Comparison of ENCODE assay signal across 8 mouse cellular contexts in genomic region chr17:84112411-84113031, GRCm38 (mm10).
A peak's percentile ranks its signal among the peaks of the same experiment; 100 is the strongest.
DNase-seq lines count a peak whose midpoint lies in the region; ATAC-seq and TF ChIP-seq lines count a peak whose summit lies in the region.

No protein-coding gene starts in this region.

- no peak overlapping the region for H3K4me3 ChIP-seq in lung, adult 2 months (replicated peaks; ENCODE audit: extremely low read depth, low read depth, low read length)
- H3K4me3 ChIP-seq in kidney, adult 2 months (ENCODE audit: insufficient read depth, low read depth, low read length): no peak overlapping the region
- H3K4me3 ChIP-seq in macrophage (ENCODE audit: inconsistent target): no peak overlapping the region
- H3K4me3 ChIP-seq in forebrain, embryonic 11.5 days (ENCODE audit: low read depth, low read length): no peak overlapping the region

- H3K4me1 ChIP-seq in lung, adult 2 months (ENCODE audit: control insufficient read depth, insufficient read depth, low read length): peaks cover 16% of the 10 kb centered on the region
- peaks cover 5% of the 10 kb centered on the region; the same call in 1 of the 2 replicates for H3K4me1 ChIP-seq in kidney, adult 2 months (ENCODE audit: control insufficient read depth, insufficient read depth, low read length)
- peaks cover 6% of the 10 kb centered on the region; the same call in 1 of the 2 replicates for H3K4me1 ChIP-seq in forebrain, embryonic 11.5 days (replicated peaks; ENCODE audit: control insufficient read depth, insufficient read depth, low read length)

- 45% methylated on average over 6 of the region's 6 CpGs for WGBS in lung, adult 2 months
- WGBS in kidney, adult 2 months: 60% methylated on average over 6 of the region's 6 CpGs
- 73% methylated on average over 6 of the region's 6 CpGs for WGBS in macrophage (ENCODE audit: missing documents)
- WGBS in forebrain, embryonic 11.5 days: 53% methylated on average over 6 of the region's 6 CpGs

- DNase-seq in lung, adult 18-20 months: peak; percentile 55 to 59
- no peak for DNase-seq in lung, adult 2 months
- DNase-seq in forelimb bud, embryonic 11.5 days (ENCODE audit: low read depth, low spot score): peak; percentile 64
- DNase-seq in kidney, adult 2 months: peak; percentile 60
- DNase-seq in forebrain, embryonic 11.5 days (ENCODE audit: low spot score): no peak
- no peak for DNase-seq in layer of hippocampus, adult 9-10 months (ENCODE audit: low spot score)

- H3K36me3 ChIP-seq in kidney, adult 2 months (ENCODE audit: control insufficient read depth, insufficient read depth, low read length): no peaks in the 10 kb centered on the region
- H3K36me3 ChIP-seq in macrophage (ENCODE audit: inconsistent target): no peaks in the 10 kb centered on the region
- H3K36me3 ChIP-seq in forebrain, embryonic 11.5 days (ENCODE audit: control insufficient read depth, insufficient read depth, low read length): no peaks in the 10 kb centered on the region; the same call in 1 of the 2 replicates

- no peaks in the 10 kb centered on the region for H3K27me3 ChIP-seq in kidney, adult 2 months (replicated peaks; ENCODE audit: control insufficient read depth, insufficient read depth, low read length)
- H3K27me3 ChIP-seq in forebrain, embryonic 11.5 days (ENCODE audit: control insufficient read depth, insufficient read depth, low read length): no peaks in the 10 kb centered on the region

- peaks cover 11% of the 10 kb centered on the region; the same call in 1 of the 2 replicates for H3K79me2 ChIP-seq in macrophage (ENCODE audit: inconsistent target)

- H3K9me3 ChIP-seq in forebrain, embryonic 11.5 days (ENCODE audit: control insufficient read depth, low read length): no peaks in the 10 kb centered on the region

- TF ChIP-seq CTCF in lung, adult 2 months (IDR thresholded peaks at IDR 0.05; ENCODE audit: insufficient read depth, low read length): no peak
- TF ChIP-seq CTCF in kidney, adult 2 months (conservative IDR thresholded peaks at IDR 0.05; ENCODE audit: insufficient read depth, insufficient read length, low read depth, low read length): no peak

- no peak overlapping the region for H3K4me2 ChIP-seq in forebrain, embryonic 11.5 days (ENCODE audit: low read depth, low read length, severe bottlenecking)

- peak overlapping the region; percentile 32 for H3K27ac ChIP-seq in kidney, adult 2 months (ENCODE audit: insufficient read depth, low read depth, low read length)
- peak overlapping the region; percentile 67 for H3K27ac ChIP-seq in macrophage
- H3K27ac ChIP-seq in forebrain, embryonic 11.5 days (ENCODE audit: low read depth, low read length): no peak overlapping the region

- no peak overlapping the region; the same call in 1 of the 2 replicates for H3K9ac ChIP-seq in forebrain, embryonic 11.5 days (ENCODE audit: low read length)

- ATAC-seq in CD4-positive, CD25-positive, alpha-beta regulatory T cell, adult 4 months: no peak
- no peak for ATAC-seq in forebrain, embryonic 11.5 days (replicated peaks; ENCODE audit: low FRiP score)

- TF ChIP-seq POLR2A in lung, adult 2 months (IDR thresholded peaks at IDR 0.05; ENCODE audit: borderline replicate concordance, extremely low read depth, low read depth, low read length): no peak
- no peak for TF ChIP-seq POLR2A in kidney, adult 2 months (IDR thresholded peaks at IDR 0.05; ENCODE audit: low read depth, low read length)

Comparison
In these comparisons a context has a peak if more than half of its experiments do, and no peak if none do; other contexts are left out.
1. DNase-seq: peak in lung, adult 18-20 months (2 of 2), forelimb bud, embryonic 11.5 days (single experiment) and kidney, adult 2 months (single experiment); none in lung, adult 2 months (single experiment), forebrain, embryonic 11.5 days (single experiment) and layer of hippocampus, adult 9-10 months (single experiment).